Mouse (Mus musculus) hindbrain, embryonic 13.5 days (tissue): ENCODE data around the gene Lao1. TPM values are rescaled to one million over a fixed set of nuclear protein-coding genes. Genes with fewer than 3 reads are reported as not detected.

ENCODE experiments used
- polyA plus RNA-seq: library from polyadenylated mRNA; unstranded; fragments of >200 nt; fragmentation: Nextera tagmentation; extraction: Ambion mirVana; gene quantifications from 2 replicates; pipeline ENCODE4 v1.2.1, GENCODE M21; 2015

The Lao1 gene
- polyA plus RNA-seq, 1 experiment from 2014 or later: not detected

Other genes starting within 250 kb of the Lao1 start
- not detected in 2 replicates for gene Olfr1340, start 241.4 kb upstream of the Lao1 start, polyA plus RNA-seq
- gene Olfr1339, start 229.4 kb upstream of the Lao1 start, polyA plus RNA-seq: not detected in 2 replicates
- not detected in 2 replicates for gene Olfr1338, start 202.8 kb upstream of the Lao1 start, polyA plus RNA-seq
- not detected in 2 replicates for gene Olfr1337, start 179.0 kb upstream of the Lao1 start, polyA plus RNA-seq
- not detected in 2 replicates for gene Olfr1335, start 151.6 kb upstream of the Lao1 start, polyA plus RNA-seq
- not detected in 2 replicates for gene Olfr1333, start 125.3 kb upstream of the Lao1 start, polyA plus RNA-seq
- gene Olfr1331, start 96.9 kb upstream of the Lao1 start, polyA plus RNA-seq: not detected in 2 replicates
- gene Olfr1330, start 73.0 kb upstream of the Lao1 start, polyA plus RNA-seq: not detected in 2 replicates
- not detected in 2 replicates for gene Olfr1329, start 44.1 kb upstream of the Lao1 start, polyA plus RNA-seq
- not detected in 2 replicates for gene Olfr1328, start 23.0 kb upstream of the Lao1 start, polyA plus RNA-seq
- gene Slc2a1, start 147.1 kb downstream of the Lao1 start, polyA plus RNA-seq: 94.4 and 96.5 TPM in 2 replicates
- 7.4 and 7.6 TPM in 2 replicates for gene Zfp691, start 212.6 kb downstream of the Lao1 start, polyA plus RNA-seq
- gene Ermap, start 228.4 kb downstream of the Lao1 start, polyA plus RNA-seq: 1.1 and 1.2 TPM in 2 replicates
- 244 and 245 TPM in 2 replicates for gene Svbp, start 233.7 kb downstream of the Lao1 start, polyA plus RNA-seq